Mouse (Mus musculus) stomach, postnatal 0 days (tissue): ENCODE measurements around the gene Phldb1.

ENCODE experiments used
- CTCF ChIP-seq: IDR thresholded peaks from 2 replicates; pipeline ENCODE4 v1.5.1; 2016; ENCODE audit warnings: antibody characterized with exemption, low read depth, mild to moderate bottlenecking, moderate library complexity
- EP300 ChIP-seq: optimal IDR thresholded peaks from 2 replicates; pipeline ENCODE3; 2016; ENCODE audit warnings: antibody characterized with exemption

GRCm38 (mm10) chr9:44652027-44652426 is 83.0 kb downstream of the Phldb1 start:
- TF ChIP-seq CTCF (peak; percentile 94), EP300 (no peak)
